Mouse (Mus musculus): ENCODE results near the gene Kcnk1. TPM values are rescaled to one million over a fixed set of nuclear protein-coding genes. Genes with fewer than 3 reads are reported as not detected.

The Kcnk1 gene
- total RNA-seq, 2 experiments from 2014 or later: not detected

DNA sequence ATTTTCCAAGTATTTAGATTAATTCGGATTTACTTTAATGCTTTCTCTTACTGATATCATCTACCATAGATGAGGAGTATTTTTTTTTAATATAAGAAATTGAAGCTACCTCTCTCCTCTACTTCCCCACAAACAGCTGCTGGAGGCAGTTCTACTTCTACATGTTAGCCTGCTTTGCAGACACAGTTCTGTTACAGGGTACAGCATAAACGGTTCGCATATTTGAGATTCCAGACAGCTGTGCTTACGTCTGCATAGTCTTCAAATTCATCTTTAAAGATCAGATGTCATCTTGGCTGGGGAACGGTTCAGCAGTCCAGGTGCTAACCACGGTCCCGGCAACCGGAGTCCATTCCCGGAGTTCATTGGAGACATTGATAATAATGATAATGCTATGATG lies 1.3 kb upstream of the Kcnk1 start:
- ATAC-seq (replicated peaks; ENCODE audit: low FRiP score, poor library complexity, severe bottlenecking): no peak

DNA sequence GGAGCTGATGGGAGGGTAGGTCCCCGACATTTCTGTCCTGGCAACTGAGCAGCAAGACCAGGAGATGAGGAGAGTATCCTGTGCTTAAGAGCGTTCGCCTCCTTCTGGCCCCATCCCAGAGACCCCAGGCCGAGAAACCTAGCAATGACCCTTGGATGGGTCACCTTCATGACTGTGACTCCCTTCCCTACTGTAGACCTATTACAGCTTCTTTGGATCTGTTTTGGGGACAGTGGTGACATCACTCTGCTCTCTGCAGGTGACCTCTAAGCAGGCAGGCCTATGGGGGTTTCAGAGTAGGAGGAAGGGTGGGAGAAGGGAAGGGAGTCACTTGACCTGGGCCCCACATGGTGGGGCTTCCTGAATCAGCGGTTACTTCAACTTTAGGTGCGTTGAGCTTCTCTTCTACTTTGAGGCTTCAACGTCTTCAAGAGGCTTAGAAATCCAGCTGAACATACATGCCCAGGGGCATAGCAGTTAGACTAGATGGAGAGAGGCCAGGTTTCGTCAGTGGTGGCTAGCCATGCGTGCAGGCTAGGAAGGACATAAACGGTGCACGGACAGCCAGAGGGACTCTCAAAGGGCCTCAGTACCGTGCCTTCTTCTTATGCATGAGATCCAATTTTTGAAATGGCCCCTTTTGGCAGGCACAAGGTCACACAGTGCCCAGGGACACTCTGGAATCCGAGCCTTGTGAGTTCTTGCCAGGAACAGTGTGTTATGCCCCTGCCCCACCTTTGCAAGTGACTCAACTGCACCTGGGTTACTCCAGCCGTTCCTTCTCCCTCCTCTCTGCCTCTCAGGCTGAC lies 1.3 kb downstream of the Kcnk1 start:
- ATAC-seq (replicated peaks; ENCODE audit: low FRiP score, poor library complexity, severe bottlenecking): no peak

DNA sequence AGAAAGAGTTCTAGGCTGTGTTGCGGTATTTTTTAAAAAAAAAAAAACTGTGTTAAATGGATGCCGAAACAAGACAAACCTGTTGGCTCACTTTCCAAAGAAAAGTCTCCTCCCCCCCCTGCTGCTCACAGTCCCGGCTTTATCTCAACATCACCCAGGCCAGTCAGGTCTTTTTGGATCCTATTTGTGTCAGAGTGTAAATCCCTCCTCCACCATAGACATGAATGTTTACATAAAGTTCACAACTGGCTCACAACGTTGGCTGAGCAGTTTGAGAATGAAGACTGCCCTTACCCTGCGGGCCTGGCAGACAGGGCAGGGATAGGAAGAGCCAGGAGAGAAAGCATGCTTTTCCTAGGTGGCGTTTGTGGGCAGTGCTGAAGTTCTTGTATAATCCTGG lies 2.0 kb downstream of the Kcnk1 start:
- ATAC-seq (replicated peaks; ENCODE audit: low FRiP score, poor library complexity, severe bottlenecking): no peak

DNA sequence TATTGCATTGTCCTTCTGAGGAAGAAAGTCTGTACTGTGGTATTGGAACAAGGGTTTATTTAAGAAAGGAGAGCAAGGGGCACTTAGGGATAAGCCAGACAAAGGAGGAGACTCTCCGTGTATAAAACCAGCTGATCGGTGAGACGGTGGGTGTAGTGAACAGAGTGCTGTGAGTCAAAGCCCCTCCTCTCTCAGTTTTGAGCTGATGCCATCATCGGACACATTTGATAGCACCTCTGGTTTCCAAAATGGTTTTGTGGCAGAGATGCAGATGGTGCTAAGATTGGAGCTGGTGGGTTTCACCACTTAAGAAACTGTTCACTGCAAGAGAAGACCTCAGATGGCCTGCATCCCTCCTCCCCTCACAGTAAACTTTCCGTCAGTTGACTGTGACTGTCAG lies 2.6 kb downstream of the Kcnk1 start:
- ATAC-seq (replicated peaks; ENCODE audit: low FRiP score, poor library complexity, severe bottlenecking): no peak

DNA sequence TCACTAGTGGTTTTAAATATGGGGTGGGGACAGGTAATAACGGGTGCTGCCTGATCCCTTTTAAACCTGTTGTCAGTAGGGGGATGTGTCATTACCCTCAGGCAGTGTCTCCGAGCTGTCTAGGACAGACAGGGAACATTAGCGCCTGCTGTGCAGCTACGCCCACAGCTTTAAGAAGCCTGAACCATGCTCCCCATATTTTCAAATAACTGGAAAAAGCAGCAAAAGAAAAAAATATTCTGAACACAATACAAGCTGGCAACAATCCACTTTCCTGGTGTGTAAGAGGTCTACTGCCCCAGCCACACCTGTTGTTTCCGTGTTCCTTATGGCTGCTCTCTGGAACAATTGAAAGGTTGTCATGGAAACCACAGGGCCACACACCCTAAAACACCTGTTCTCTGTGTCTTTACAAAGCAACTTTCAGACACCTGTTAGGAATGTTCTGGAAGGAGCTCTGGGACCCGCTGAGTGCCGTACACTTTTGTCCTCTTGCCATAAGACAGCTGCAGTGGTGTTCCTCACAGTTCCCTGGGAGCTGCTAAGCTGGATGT lies 4.9 kb downstream of the Kcnk1 start:
- ATAC-seq (replicated peaks; ENCODE audit: low FRiP score, poor library complexity, severe bottlenecking): no peak

DNA sequence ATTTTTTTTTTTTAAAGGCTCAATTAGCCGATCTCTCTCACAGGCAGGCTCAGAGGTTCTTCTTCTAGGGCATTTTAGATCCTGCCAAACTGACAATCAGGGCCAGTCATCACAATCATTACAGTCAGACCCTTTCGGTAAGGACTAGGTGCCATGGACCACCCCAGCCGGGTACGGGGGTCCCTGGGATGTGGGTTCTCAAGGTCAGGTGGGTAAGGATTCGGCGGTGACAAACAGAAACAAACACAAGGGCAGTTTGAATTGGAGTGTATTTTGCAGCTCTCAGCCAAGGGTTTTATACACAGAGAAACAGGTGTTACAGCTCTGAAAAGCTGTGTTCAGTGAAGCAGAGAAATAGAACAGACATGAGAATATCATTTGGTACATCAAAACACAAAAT lies 8.6 kb downstream of the Kcnk1 start:
- no peak for ATAC-seq (replicated peaks; ENCODE audit: low FRiP score, poor library complexity, severe bottlenecking)

DNA sequence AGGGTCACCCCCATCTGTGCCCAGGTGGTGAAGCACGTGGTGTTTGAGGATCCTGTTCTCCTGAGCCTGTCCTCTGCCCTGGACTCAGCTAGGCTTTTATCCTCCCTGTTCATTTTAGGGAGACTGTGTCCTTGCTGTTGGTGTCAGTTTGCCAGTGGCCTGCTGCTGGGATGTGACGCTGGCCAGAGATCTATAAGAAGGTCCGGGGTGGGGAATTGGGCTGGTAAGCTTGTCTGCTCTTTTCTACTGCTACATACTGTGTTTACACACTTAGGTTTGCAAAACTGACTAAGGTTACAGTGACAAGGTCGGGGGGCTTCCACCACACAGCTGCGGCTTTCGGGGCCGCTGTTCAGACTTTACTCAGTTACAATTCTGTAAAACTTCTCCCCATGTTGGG lies 10.0 kb downstream of the Kcnk1 start:
- ATAC-seq (replicated peaks; ENCODE audit: low FRiP score, poor library complexity, severe bottlenecking): no peak

DNA sequence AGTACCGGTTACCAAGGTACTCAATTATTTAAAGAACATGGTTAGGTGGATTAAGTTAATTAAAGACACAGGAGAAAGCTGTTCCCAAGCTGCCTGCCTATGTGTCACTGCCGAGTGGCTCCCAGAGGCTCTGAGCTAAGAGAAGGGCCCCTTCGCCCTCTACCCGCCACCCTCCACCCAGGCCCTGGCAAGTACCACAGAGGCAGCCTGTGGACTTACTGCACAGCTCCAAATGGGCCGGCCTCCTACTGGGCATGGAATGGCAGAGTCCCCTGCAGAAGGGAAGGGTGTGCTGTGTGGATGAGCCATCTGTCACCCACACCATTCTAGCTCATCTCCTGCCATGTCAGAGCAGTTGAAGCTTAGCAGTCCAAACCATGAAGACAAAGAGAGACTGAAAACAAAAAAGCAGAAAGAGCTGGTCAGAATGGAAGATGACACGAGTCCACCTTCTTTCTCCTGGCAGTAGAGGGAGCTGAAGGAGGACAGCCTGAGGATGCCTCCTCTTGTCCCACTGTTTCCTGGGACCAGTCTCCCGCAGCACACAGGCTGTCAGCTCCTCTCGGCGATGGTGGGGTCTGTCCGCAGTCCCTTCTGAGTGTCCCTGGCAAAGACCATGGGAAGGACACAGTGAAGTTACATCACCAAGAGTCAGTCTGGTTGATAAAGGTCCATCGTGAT lies 11.5 kb downstream of the Kcnk1 start:
- ATAC-seq (replicated peaks; ENCODE audit: low FRiP score, poor library complexity, severe bottlenecking): no peak

DNA sequence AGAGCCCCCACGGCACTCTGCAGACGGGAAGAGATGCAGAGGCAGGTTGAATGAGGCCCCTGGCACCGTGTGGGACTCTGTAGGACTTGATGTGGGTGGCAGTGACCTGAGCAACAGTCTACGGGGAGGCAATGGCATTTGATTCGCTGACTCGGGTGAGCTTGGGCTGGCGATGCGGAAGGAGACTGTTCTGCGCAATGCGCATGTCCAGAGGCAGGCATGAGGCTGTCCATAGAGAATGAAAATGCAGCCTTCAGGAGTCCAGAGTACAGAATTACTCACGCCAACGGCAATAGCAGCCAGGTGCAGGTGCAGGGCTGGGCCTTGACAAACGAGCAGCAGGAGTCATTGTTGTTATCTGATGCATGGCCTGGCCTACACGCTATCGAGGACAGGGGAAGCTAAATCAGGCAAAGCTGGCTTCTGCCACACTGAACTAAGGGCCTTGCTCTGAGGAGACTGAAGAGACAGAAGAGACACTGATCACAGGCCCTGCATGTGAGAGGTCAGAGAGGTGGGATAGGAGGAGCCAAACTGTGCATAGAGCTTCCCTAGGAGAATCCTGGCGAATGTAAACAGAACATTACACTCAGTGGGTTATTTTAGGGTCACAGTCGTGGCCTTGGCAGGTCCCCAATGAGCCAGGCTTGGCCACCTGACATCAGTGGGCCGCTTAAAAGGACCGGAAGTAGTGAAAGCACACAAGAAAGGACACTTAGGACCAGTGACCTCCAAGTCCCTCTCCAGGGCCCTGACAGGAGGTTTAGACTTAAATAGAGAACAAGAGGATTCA lies 12.8 kb downstream of the Kcnk1 start:
- no peak for ATAC-seq (replicated peaks; ENCODE audit: low FRiP score, poor library complexity, severe bottlenecking)

DNA sequence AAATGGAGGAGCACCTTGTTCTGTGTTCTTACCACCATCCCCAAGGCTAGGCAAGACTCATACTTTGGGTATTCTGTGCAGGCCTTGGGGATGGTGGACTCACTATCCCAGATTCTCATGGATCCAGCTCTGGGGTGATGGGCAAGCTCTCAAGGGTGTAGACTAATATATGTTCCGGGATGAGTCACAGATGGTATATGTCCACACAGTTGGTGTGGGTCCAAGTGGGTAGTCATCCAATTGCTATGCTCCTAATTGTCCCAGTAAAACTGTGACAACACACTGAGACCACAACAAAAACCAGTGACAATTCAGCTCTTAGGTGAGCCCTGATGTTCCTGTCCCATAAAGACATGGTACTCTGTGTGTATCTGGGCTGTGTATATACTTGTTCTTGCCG lies 14.0 kb downstream of the Kcnk1 start:
- ATAC-seq (replicated peaks; ENCODE audit: low FRiP score, poor library complexity, severe bottlenecking): no peak

DNA sequence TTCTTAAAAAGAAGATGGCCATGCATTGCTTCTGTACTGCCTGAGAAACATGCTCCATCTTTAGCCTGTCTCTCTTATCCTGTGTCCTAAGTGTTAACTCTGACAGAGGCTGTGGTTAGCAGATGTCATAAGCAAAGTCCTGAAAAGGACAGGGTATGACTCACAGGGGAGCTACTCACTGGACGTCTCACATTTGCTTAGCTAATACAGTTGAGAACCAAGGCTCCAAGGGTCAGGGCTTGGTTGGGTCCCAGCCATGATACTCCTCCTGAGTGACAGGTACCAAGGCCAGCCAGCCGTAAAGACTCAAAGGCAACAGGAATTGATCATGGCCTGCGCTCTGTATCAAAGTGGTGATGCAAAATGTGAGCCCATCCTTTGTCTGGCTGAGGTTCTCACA lies 15.9 kb downstream of the Kcnk1 start:
- ATAC-seq (replicated peaks; ENCODE audit: low FRiP score, poor library complexity, severe bottlenecking): no peak

DNA sequence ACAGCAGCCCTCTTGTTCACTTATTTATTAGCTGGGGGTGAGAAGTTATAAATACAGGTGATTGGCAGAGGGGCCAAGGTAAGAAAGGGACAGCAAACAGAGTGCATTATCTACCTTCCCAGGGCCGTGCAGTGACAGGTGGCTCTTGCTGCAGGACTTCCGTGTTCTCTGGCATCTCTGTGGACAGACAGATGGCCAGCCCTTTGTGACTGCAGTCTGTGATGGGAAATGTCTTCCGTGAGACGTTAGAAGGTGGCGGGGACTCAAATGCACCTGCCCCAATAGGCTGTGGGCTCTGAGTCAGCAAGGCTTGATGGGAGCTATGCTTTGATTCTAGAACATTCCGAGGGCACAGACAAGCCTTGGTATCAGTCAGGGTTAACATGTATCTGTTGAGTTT lies 17.4 kb downstream of the Kcnk1 start:
- no peak for ATAC-seq (replicated peaks; ENCODE audit: low FRiP score, poor library complexity, severe bottlenecking)

DNA sequence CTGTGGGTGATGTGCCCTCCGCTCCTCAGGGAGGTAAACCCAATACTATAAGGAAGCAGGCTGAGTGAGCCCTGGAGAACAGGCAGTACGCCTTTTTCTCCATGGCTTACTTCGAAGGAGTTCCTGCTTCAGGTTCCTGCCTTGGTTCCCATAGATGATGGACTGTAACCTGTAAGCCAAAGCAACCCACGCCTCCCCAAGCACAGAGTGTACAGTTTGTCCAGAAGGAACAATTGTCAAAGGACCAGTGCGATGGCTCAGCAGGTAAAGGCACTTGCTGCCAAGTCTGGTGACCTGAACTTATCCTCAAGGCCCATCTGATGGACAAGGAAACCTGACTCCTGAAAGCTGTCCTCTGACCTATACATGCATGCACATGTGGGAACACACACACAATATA lies 18.7 kb downstream of the Kcnk1 start:
- no peak for ATAC-seq (replicated peaks; ENCODE audit: low FRiP score, poor library complexity, severe bottlenecking)

DNA sequence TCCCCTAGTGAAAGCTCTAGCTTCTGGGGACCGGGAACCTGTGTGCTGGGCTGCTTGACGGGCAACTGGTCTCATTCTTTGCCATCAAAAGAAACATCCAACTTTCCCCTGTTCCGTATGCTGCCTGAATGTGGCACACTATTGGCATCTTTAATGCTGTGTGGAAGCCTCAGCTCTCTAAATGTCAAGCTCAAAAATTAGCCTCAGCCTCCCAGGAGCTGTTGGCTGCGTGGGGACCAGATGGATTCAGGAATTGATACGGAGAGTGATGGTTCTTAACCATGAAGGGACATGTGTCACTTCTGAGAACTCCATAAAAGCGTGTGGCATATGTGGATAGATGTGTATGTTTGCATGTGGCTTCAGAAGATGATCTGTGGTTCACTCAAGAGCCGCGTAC lies 27.0 kb downstream of the Kcnk1 start:
- ATAC-seq (replicated peaks; ENCODE audit: low FRiP score, poor library complexity, severe bottlenecking): no peak

DNA sequence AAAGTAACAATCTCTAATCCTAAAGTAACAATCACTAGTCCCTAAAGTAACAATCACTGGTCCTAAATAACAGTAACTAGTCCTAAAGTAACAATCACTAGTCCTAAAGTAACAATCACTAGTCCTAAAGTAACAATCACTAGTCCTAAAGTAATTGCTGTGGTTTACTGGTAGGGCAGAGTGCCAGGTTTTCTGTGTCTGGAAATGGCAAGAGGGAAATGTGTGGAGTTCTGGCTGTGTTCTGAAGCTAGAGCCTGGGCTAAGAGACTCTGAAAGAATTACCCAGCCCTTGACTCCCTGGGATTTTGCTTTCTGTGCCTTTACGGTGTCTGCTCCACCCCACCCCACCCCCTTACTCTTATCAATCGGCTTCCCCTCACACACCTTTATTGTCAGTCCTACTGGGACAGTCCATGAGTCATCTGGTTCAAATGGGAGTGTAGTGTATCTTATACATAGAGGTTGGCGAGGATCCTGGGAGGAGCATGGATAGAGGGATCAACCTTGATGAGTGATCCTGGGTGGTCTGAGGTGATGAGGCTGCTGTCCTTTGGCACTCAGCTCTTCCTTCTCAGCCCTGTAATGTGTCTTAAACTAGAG lies 28.8 kb downstream of the Kcnk1 start:
- no peak for ATAC-seq (replicated peaks; ENCODE audit: low FRiP score, poor library complexity, severe bottlenecking)

DNA sequence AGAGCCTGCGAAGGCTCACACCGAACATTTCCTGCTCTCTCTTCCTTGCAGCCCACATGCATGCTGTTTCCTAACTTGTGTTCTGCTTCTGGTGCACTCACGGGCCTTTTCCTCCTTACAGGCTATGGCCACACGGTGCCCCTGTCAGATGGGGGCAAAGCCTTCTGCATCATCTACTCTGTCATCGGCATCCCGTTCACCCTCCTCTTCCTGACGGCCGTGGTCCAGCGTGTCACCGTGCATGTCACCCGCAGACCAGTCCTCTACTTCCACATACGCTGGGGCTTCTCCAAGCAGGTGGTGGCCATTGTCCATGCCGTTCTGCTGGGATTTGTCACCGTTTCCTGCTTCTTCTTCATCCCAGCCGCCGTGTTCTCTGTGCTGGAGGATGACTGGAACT lies 29.9 kb downstream of the Kcnk1 start:
- no peak for ATAC-seq (replicated peaks; ENCODE audit: low FRiP score, poor library complexity, severe bottlenecking)

DNA sequence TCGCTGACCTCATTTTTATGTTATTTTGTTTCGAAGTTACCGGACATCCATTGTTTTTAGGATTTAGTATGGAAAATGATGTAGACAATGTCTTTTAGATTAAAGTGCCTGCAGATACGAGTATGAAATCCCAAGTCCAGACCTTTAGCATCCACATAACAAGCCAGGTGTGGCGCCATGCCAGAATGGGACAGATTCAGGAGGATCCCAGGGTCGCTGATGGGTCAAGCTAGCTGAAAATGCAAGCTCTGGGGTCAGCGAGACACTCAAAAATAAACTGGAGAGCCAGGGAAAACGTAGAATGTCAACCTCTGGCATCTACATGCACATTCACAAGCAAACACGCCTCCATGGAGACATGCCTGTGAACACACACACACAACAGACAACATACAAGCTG lies 31.2 kb downstream of the Kcnk1 start:
- no peak for ATAC-seq (replicated peaks; ENCODE audit: low FRiP score, poor library complexity, severe bottlenecking)

DNA sequence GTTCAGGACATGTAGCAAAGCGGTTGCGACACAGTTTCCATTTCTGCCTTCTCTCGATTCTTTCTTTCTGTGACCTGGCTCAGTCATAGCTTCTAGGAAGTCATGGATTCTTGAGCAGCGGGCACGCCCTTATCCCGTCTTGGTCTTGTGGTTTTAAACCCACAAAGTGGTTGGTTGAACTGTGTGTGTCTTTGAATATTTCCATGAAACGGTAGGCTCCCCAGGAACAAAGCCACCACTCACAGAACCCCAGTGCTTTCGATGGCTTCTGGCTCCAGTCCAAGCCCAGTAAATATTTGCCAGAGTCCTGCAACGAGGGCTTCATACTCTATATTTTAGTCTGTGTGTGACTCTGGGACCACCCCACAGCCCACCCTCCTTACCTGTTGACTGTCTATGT lies 31.6 kb downstream of the Kcnk1 start:
- no peak for ATAC-seq (replicated peaks; ENCODE audit: low FRiP score, poor library complexity, severe bottlenecking)

DNA sequence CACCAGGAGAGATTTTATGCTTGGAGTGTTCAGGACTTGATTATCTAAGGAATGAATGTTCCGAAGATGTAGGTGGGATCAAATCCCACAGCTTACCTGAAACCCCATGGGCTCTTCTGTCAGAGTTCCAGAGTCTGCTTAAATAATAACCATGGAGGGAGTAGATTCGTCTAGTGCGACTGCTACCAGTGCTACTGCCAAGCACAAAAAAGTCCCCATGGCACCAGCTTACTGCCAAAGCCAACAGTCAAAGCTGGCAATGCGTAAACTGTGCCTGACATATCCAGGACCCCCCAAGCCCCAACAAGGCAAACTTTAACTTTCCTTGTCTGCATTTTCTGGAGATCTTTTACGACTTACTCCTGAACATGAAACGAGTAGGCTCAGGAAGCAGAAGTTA lies 32.5 kb downstream of the Kcnk1 start:
- ATAC-seq (replicated peaks; ENCODE audit: low FRiP score, poor library complexity, severe bottlenecking): no peak

DNA sequence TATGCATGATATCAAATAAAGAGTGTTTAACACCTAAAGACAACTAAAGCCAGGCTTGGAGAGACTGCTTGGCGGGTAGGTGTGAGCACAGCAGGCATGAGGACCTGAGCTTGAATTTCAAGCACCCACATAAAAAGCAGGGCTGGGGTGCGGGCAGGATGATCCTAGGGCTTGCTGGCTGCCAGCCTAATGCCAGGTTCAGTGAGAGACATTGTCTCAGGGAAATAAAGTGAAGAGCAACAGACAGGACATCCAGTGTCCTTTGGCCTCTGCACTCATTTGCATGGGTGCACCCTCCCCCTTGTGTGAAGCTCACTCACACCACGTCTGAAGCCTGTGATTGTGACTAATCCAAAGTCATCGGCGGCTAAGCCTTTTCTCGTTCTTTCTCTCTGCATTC lies 34.0 kb downstream of the Kcnk1 start:
- no peak for ATAC-seq (replicated peaks; ENCODE audit: low FRiP score, poor library complexity, severe bottlenecking)

Measured in erythroid progenitor cell, adult 5-6 weeks (primary cell).